Mouse (Mus musculus): Measurements from ENCODE around the gene Myrip. TPM values are rescaled to one million over a fixed set of nuclear protein-coding genes. Genes with fewer than 3 reads are reported as not detected.

Myrip gene
- polyA plus RNA-seq, 1 experiment from 2014 or later: 7.3 TPM

GRCm38 (mm10) chr9:120361656-120362055 is 60.3 kb downstream of the Myrip start:
- Histone ChIP-seq H3K4me2 (ENCODE audit: low read length) (no peak overlapping the region), H3K36me3 (ENCODE audit: control insufficient read depth, insufficient read depth, low read length) (no peaks in the 10 kb centered on the region)

GRCm38 (mm10) chr9:120362684-120363083 is 61.4 kb downstream of the Myrip start:
- 83% methylated on average over 3 of the region's 3 CpGs for WGBS

More at GRCm38 (mm10) chr9:120361656-120362055, 60.3 kb downstream of the Myrip start:
- Histone ChIP-seq H3K4me1 (ENCODE audit: control insufficient read depth, insufficient read depth, low read depth, low read length) (0 out of 2 replicates have a peak, but pooled peaks cover 2% of the 10 kb centered on the region), H3K27ac (ENCODE audit: low read depth, low read length) (no peak overlapping the region; the same call in 1 of the 2 replicates), H3K9ac (ENCODE audit: low read depth, low read length) (no peak overlapping the region), H3K4me3 (ENCODE audit: low read length) (no peak overlapping the region), H3K27me3 (replicated peaks; ENCODE audit: control insufficient read depth, insufficient read depth, low read length) (no peaks in the 10 kb centered on the region), H3K9me3 (ENCODE audit: control insufficient read depth, low read length) (no peaks in the 10 kb centered on the region)
- 91% methylated on average over 6 of the region's 6 CpGs for WGBS
- ATAC-seq: no peak

GRCm38 (mm10) chr9:120364653-120365283 is 63.5 kb downstream of the Myrip start:
- Histone ChIP-seq H3K9ac (ENCODE audit: low read depth, low read length) (no peak overlapping the region), H3K9me3 (ENCODE audit: control insufficient read depth, low read length) (no peaks in the 10 kb centered on the region), H3K4me3 (ENCODE audit: low read length) (no peak overlapping the region), H3K27ac (ENCODE audit: low read depth, low read length) (no peak overlapping the region), H3K36me3 (ENCODE audit: control insufficient read depth, insufficient read depth, low read length) (no peaks in the 10 kb centered on the region), H3K4me1 (ENCODE audit: control insufficient read depth, insufficient read depth, low read depth, low read length) (0 out of 2 replicates have a peak, but pooled peaks cover 2% of the 10 kb centered on the region), H3K4me2 (ENCODE audit: low read length) (no peak overlapping the region), H3K27me3 (replicated peaks; ENCODE audit: control insufficient read depth, insufficient read depth, low read length) (no peaks in the 10 kb centered on the region)
- WGBS: 83% methylated on average over 19 of the region's 19 CpGs
- ATAC-seq: no peak

More at GRCm38 (mm10) chr9:120362684-120363083, 61.4 kb downstream of the Myrip start:
- Histone ChIP-seq H3K9me3 (ENCODE audit: control insufficient read depth, low read length) (no peaks in the 10 kb centered on the region), H3K4me3 (ENCODE audit: low read length) (no peak overlapping the region), H3K27me3 (replicated peaks; ENCODE audit: control insufficient read depth, insufficient read depth, low read length) (no peaks in the 10 kb centered on the region), H3K4me2 (ENCODE audit: low read length) (no peak overlapping the region), H3K27ac (ENCODE audit: low read depth, low read length) (no peak overlapping the region), H3K4me1 (ENCODE audit: control insufficient read depth, insufficient read depth, low read depth, low read length) (0 out of 2 replicates have a peak, but pooled peaks cover 2% of the 10 kb centered on the region), H3K9ac (ENCODE audit: low read depth, low read length) (no peak overlapping the region), H3K36me3 (ENCODE audit: control insufficient read depth, insufficient read depth, low read length) (no peaks in the 10 kb centered on the region)
- no peak for ATAC-seq

- WGBS: 100% methylated on average over 1 of the region's 1 CpGs
- Histone ChIP-seq H3K9ac (ENCODE audit: low read depth, low read length) (no peak overlapping the region), H3K4me3 (ENCODE audit: low read length) (no peak overlapping the region), H3K4me1 (ENCODE audit: control insufficient read depth, insufficient read depth, low read depth, low read length) (no peaks in the 10 kb centered on the region), H3K9me3 (ENCODE audit: control insufficient read depth, low read length) (no peaks in the 10 kb centered on the region), H3K4me2 (ENCODE audit: low read length) (no peak overlapping the region), H3K36me3 (ENCODE audit: control insufficient read depth, insufficient read depth, low read length) (no peaks in the 10 kb centered on the region), H3K27me3 (replicated peaks; ENCODE audit: control insufficient read depth, insufficient read depth, low read length) (no peaks in the 10 kb centered on the region), H3K27ac (ENCODE audit: low read depth, low read length) (no peak overlapping the region)
- no peak for ATAC-seq
Observed at GRCm38 (mm10) chr9:120367526-120367925, 66.2 kb downstream of the Myrip start.

GRCm38 (mm10) chr9:120371633-120372032 is 70.3 kb downstream of the Myrip start:
- no peak for ATAC-seq
- H3K9ac ChIP-seq (ENCODE audit: low read depth, low read length): no peak overlapping the region
- H3K36me3 ChIP-seq (ENCODE audit: control insufficient read depth, insufficient read depth, low read length): no peaks in the 10 kb centered on the region
- no peaks in the 10 kb centered on the region for H3K27me3 ChIP-seq (replicated peaks; ENCODE audit: control insufficient read depth, insufficient read depth, low read length)
- 81% methylated on average over 5 of the region's 5 CpGs for WGBS
- no peak overlapping the region for H3K27ac ChIP-seq (ENCODE audit: low read depth, low read length)
- no peak overlapping the region for H3K4me2 ChIP-seq (ENCODE audit: low read length)
- H3K9me3 ChIP-seq (ENCODE audit: control insufficient read depth, low read length): no peaks in the 10 kb centered on the region
- H3K4me3 ChIP-seq (ENCODE audit: low read length): no peak overlapping the region
- H3K4me1 ChIP-seq (ENCODE audit: control insufficient read depth, insufficient read depth, low read depth, low read length): no peaks in the 10 kb centered on the region

- Histone ChIP-seq H3K4me3 (ENCODE audit: low read length) (no peak overlapping the region), H3K27ac (ENCODE audit: low read depth, low read length) (no peak overlapping the region), H3K9ac (ENCODE audit: low read depth, low read length) (no peak overlapping the region), H3K4me2 (ENCODE audit: low read length) (no peak overlapping the region), H3K36me3 (ENCODE audit: control insufficient read depth, insufficient read depth, low read length) (no peaks in the 10 kb centered on the region), H3K4me1 (ENCODE audit: control insufficient read depth, insufficient read depth, low read depth, low read length) (no peaks in the 10 kb centered on the region; the same call in 1 of the 2 replicates), H3K27me3 (replicated peaks; ENCODE audit: control insufficient read depth, insufficient read depth, low read length) (no peaks in the 10 kb centered on the region), H3K9me3 (ENCODE audit: control insufficient read depth, low read length) (no peaks in the 10 kb centered on the region)
- ATAC-seq: no peak
- 60% methylated on average over 6 of the region's 6 CpGs for WGBS
Observed at GRCm38 (mm10) chr9:120372347-120372746, 71.0 kb downstream of the Myrip start.

GRCm38 (mm10) chr9:120377726-120378125 is 76.4 kb downstream of the Myrip start:
- H3K4me3 ChIP-seq (ENCODE audit: low read length): no peak overlapping the region
- no peaks in the 10 kb centered on the region for H3K9me3 ChIP-seq (ENCODE audit: control insufficient read depth, low read length)
- H3K27me3 ChIP-seq (replicated peaks; ENCODE audit: control insufficient read depth, insufficient read depth, low read length): no peaks in the 10 kb centered on the region
- peak; percentile 38; the same call in 1 of the 2 replicates for ATAC-seq
- no peak overlapping the region for H3K27ac ChIP-seq (ENCODE audit: low read depth, low read length)
- no peak overlapping the region; the same call in 1 of the 2 replicates for H3K9ac ChIP-seq (ENCODE audit: low read depth, low read length)
- no peaks in the 10 kb centered on the region for H3K36me3 ChIP-seq (ENCODE audit: control insufficient read depth, insufficient read depth, low read length)
- WGBS: 27% methylated on average over 11 of the region's 11 CpGs
- no peak overlapping the region for H3K4me2 ChIP-seq (ENCODE audit: low read length)
- H3K4me1 ChIP-seq (ENCODE audit: control insufficient read depth, insufficient read depth, low read depth, low read length): no peaks in the 10 kb centered on the region; the same call in none of the 2 replicates

- Histone ChIP-seq H3K4me3 (ENCODE audit: low read length) (no peak overlapping the region), H3K27ac (ENCODE audit: low read depth, low read length) (no peak overlapping the region), H3K27me3 (replicated peaks; ENCODE audit: control insufficient read depth, insufficient read depth, low read length) (no peaks in the 10 kb centered on the region), H3K9ac (ENCODE audit: low read depth, low read length) (no peak overlapping the region), H3K36me3 (ENCODE audit: control insufficient read depth, insufficient read depth, low read length) (no peaks in the 10 kb centered on the region), H3K9me3 (ENCODE audit: control insufficient read depth, low read length) (no peaks in the 10 kb centered on the region), H3K4me1 (ENCODE audit: control insufficient read depth, insufficient read depth, low read depth, low read length) (no peaks in the 10 kb centered on the region), H3K4me2 (ENCODE audit: low read length) (no peak overlapping the region)
- no peak for ATAC-seq
- WGBS: 38% methylated on average over 9 of the region's 9 CpGs
Observed at GRCm38 (mm10) chr9:120395188-120395587, 93.9 kb downstream of the Myrip start.

- no peak for ATAC-seq
- Histone ChIP-seq H3K4me1 (ENCODE audit: control insufficient read depth, insufficient read depth, low read depth, low read length) (no peaks in the 10 kb centered on the region), H3K9me3 (ENCODE audit: control insufficient read depth, low read length) (no peaks in the 10 kb centered on the region), H3K4me2 (ENCODE audit: low read length) (no peak overlapping the region), H3K36me3 (ENCODE audit: control insufficient read depth, insufficient read depth, low read length) (no peaks in the 10 kb centered on the region), H3K27ac (ENCODE audit: low read depth, low read length) (no peak overlapping the region), H3K27me3 (replicated peaks; ENCODE audit: control insufficient read depth, insufficient read depth, low read length) (no peaks in the 10 kb centered on the region), H3K4me3 (ENCODE audit: low read length) (no peak overlapping the region), H3K9ac (ENCODE audit: low read depth, low read length) (no peak overlapping the region)
- WGBS: 88% methylated on average over 7 of the region's 7 CpGs
Observed at GRCm38 (mm10) chr9:120396579-120397185, 95.4 kb downstream of the Myrip start.
